Mouse (Mus musculus) bone marrow macrophage, adult 2 months (primary cell): Measurements from ENCODE around the gene Ifi27l2b.

Experiments
- CTCF ChIP-seq: IDR thresholded peaks from 2 replicates; pipeline ENCODE4 v1.5.1; 2012; ENCODE audit warnings: low read depth, mild to moderate bottlenecking, low read length, moderate library complexity
- POLR2A ChIP-seq: IDR thresholded peaks from 2 replicates; pipeline ENCODE4 v1.6.1; 2012; ENCODE audit warnings: mild to moderate bottlenecking, low read depth, low read length, borderline replicate concordance

DNA sequence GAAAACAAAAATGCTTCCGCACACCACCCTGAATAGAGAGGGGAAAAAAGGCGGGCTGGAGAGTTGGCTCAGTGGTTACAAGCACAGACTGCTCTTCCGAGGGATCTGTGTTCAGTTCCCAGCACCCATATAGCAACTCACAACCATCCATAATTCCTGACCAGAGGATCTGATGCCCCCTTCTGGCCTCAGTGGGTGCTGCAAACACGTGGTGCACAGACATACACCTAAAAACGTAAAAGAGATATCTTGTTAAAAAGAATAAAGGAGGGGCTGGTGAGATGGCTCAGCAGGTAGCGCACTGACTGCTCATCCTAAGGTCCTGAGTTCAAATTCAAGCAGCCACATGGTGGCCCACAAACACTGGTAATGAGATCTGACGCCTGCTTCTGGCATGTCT lies 30.3 kb downstream of the Ifi27l2b start:
- TF ChIP-seq CTCF = no peak
- no peak for TF ChIP-seq POLR2A
